Mouse (Mus musculus): ENCODE results near the gene Pgd. TPM values are rescaled to one million over a fixed set of nuclear protein-coding genes. Genes with fewer than 3 reads are reported as not detected.
"Not testable (repeated sequence)": the region's sequence is repeated elsewhere in the genome, so short reads cannot be mapped to it uniquely, and the experiment has no call there.

Pgd gene
- total RNA-seq, 2 experiments from 2014 or later, result 33.1 to 37.7 TPM

- DNase-seq (ENCODE audit: low spot score in 2 of 2), result no peak
Measured at GRCm38 (mm10) chr4:149136116-149136850, 30.3 kb downstream of the Pgd start.

- no peak for DNase-seq (ENCODE audit: low spot score in 2 of 2)
Measured at GRCm38 (mm10) chr4:149133395-149133794, 33.2 kb downstream of the Pgd start.

GRCm38 (mm10) chr4:149131789-149132565 is 34.6 kb downstream of the Pgd start:
- no peak for DNase-seq (ENCODE audit: low spot score in 2 of 2)

- no peak for DNase-seq (ENCODE audit: low spot score in 2 of 2)
Measured at GRCm38 (mm10) chr4:149131021-149131752, 35.4 kb downstream of the Pgd start.

GRCm38 (mm10) chr4:149128467-149128866 is 38.1 kb downstream of the Pgd start:
- DNase-seq (ENCODE audit: low spot score in 2 of 2), result peak in 1 of 2 experiments; percentile 32

DNA sequence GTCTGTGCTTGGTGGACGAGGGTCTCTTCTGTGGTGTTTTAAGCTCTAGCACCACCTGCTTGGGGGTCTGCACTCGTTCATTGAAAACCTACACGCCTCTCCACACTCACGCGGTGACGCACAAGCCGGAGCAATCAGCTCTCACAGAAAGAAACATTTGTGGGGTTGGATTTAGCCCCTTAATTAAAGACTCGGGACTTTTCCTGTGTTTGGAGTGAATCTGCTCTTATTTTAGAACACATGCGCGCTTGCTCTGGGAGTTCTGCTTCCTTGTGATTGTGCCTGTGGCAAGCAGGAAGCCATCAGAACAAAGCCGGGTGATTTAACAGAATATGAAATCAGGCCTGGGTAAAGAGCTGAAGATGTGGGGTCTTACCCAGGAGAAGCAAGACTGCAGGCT is 39.9 kb downstream of the Pgd start, which contains the start of gene Cort:
Gene Cort (minus strand): TSS at position 101 of the 400 bp plus-strand sequence.
- DNase-seq (ENCODE audit: low spot score in 2 of 2), result no peak

DNA sequence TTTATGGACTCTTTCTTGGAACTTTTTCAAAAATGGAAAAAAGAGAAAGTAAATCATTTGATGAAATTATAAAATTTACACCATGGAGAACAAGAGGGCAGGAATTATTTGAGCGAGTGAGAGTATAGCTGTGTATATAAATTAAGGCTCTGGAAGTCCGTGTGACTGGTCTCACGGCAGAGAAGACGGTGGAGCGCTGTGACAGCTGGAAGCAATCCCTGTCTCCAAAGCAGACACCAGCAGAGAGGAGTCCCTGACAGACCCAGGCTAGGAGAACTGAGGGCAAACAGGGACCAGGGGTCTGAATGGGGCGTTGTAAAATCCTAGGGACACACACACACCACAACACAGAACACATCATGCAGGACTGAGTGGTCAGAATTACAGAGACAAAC is 40.5 kb downstream of the Pgd start:
- no peak for DNase-seq (ENCODE audit: low spot score in 2 of 2)

GRCm38 (mm10) chr4:149125341-149126114 is 41.0 kb downstream of the Pgd start:
- no peak for DNase-seq (ENCODE audit: low spot score in 2 of 2)

GRCm38 (mm10) chr4:149123432-149123831 is 43.1 kb downstream of the Pgd start:
- no peak for DNase-seq (ENCODE audit: low spot score in 2 of 2)

DNA sequence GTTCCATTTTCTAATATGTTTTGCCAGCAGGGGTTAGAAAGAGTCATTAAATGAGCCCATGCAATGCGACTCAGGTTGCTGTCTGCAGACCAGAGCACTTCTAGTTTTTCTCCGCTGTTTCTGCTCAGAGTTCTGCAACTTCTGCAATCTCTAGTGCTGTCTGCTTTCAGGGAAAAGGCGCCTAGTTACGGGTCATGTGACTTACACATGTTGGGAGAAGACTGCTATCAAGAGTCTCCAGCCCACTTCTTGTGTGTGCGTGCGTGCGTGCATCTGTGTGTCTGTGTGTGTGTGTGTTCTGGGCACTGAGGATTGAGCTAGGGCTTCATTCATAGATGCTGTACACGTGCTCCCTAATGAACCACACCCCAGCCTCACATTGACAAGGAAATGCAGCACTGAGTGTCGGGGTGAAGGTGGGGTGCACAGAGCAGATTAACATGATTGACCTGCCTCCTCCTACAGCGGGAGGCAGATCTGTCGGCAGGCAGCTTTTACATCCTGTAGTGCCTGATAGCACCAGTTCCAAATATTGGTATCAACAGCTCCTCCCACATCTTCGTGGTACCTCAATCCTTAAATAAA is 46.5 kb downstream of the Pgd start:
- not testable (repeated sequence) for DNase-seq (ENCODE audit: low spot score in 2 of 2)

GRCm38 (mm10) chr4:149103875-149104561 is 62.6 kb downstream of the Pgd start, which contains the start of gene Dffa:
Gene Dffa (plus strand): TSS chr4:149104146.
- DNase-seq (ENCODE audit: low spot score in 2 of 2), result peak; percentile 94 to 95

- no peak for DNase-seq (ENCODE audit: low spot score in 2 of 2)
Measured at GRCm38 (mm10) chr4:149101456-149101855, 65.1 kb downstream of the Pgd start.

- DNase-seq (ENCODE audit: low spot score in 2 of 2), result not testable (repeated sequence)
Measured at GRCm38 (mm10) chr4:149100449-149100848, 66.1 kb downstream of the Pgd start.

Other genes starting within 250 kb of the Pgd start
- gene Pex14, start 66.9 kb downstream of the Pgd start, total RNA-seq (2021), result 10 to 100 TPM; 52.1 to 55.0 TPM
- gene Dffa, start 62.6 kb downstream of the Pgd start, total RNA-seq (2021), result 10 to 100 TPM; 58.9 to 62.9 TPM
- 10 to 100 TPM in 1 of 2 experiments, 1 to 10 TPM in 1; 8.2 to 16.5 TPM for gene Cort, start 40.0 kb downstream of the Pgd start, total RNA-seq (2021)
- 10 to 100 TPM; 26.4 to 31.4 TPM for gene Cenps, start 29.1 kb downstream of the Pgd start, total RNA-seq (2021)
- gene Kif1b, start 140.9 kb upstream of the Pgd start, total RNA-seq (2021), result 100 to 1,000 TPM; 429 to 451 TPM